Mouse (Mus musculus) limb, embryonic 13.5 days (tissue): ENCODE measurements around the gene Trappc6b. TPM values are rescaled to one million over a fixed set of nuclear protein-coding genes. Genes with fewer than 3 reads are reported as not detected.
"Not testable (repeated sequence)": the region's sequence is repeated elsewhere in the genome, so short reads cannot be mapped to it uniquely, and the experiment has no call there.

Experiments used
- ATAC-seq: fragments of 200-750 bp; cut with Nextera tagmentation; 2 replicates; pipeline ENCODE4 v1.8.0; 2017; ENCODE audit warnings: low read depth, moderate number of reproducible peaks, moderate TSS enrichment; ENCODE audit not compliant: low FRiP score
- H3K27ac ChIP-seq: fragments of 300-500 bp; sonication (generic); 2 replicates; pipeline ENCODE4 v1.5.1; 2015; ENCODE audit warnings: inconsistent platforms, mild to moderate bottlenecking, moderate library complexity
- H3K27me3 ChIP-seq: fragments of 300-500 bp; sonication (generic); 2 replicates; pipeline ENCODE4 v1.6.1; 2015; ENCODE audit warnings: mild to moderate bottlenecking, inconsistent platforms
- H3K36me3 ChIP-seq: fragments of 300-500 bp; sonication (generic); 2 replicates; pipeline ENCODE4 v1.6.1; 2015; ENCODE audit warnings: inconsistent platforms, mild to moderate bottlenecking, moderate library complexity
- H3K4me1 ChIP-seq: fragments of 300-500 bp; sonication (generic); 2 replicates; pipeline ENCODE4 v1.6.1; 2015; ENCODE audit warnings: inconsistent platforms
- H3K4me2 ChIP-seq: fragments of 300-500 bp; sonication (generic); replicated peaks from 2 replicates; pipeline ENCODE4 v1.6.1; 2015; ENCODE audit warnings: inconsistent platforms, mild to moderate bottlenecking, moderate library complexity
- H3K4me3 ChIP-seq: fragments of 300-500 bp; sonication (generic); 2 replicates; pipeline ENCODE4 v1.5.1; 2015; ENCODE audit warnings: moderate library complexity, mild to moderate bottlenecking, inconsistent platforms
- H3K9ac ChIP-seq: fragments of 300-500 bp; sonication (generic); 2 replicates; pipeline ENCODE4 v1.6.1; 2015; ENCODE audit warnings: mild to moderate bottlenecking, inconsistent platforms
- H3K9me3 ChIP-seq: fragments of 300-500 bp; sonication (generic); 2 replicates; pipeline ENCODE4 v1.6.1; 2016; ENCODE audit warnings: inconsistent platforms
- WGBS: fragments of 180-500 bp; shearing (Covaris S2); methylation state at CpG from one replicate; pipeline ENCODE4 v1.1.7; 2015; 5-methylcytosine and 5-hydroxymethylcytosine counted together
- polyA plus RNA-seq: library from polyadenylated mRNA; unstranded; fragments of >200 nt; fragmentation: Nextera tagmentation; extraction: Ambion mirVana; gene quantifications from 2 replicates; pipeline ENCODE4 v1.2.1, GENCODE M21; 2015

Trappc6b gene
- polyA plus RNA-seq, 1 experiment from 2014 or later: 81.7 TPM

DNA sequence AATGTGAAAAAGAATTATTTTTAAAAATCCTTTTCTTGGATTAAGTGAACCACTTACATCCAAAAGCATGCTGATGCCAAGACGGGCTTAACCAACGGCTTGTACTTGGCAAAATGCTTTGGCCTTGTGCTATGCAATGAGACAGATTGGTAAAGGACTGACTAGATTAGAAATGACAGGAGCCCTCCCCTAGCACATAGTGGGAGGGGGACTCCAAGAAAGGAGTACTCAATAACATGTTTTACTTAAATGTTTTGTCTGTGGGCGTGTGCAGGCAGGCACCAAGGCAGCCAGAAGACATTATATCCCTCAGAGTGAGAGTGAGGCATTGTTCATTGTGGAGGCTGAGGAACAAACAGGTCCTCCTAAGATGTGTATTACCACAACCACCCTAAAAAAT is 12.8 kb upstream of the Trappc6b start:
- no peaks in the 10 kb centered on the region for H3K4me1 ChIP-seq
- no peaks in the 10 kb centered on the region for H3K27me3 ChIP-seq
- no peak overlapping the region for H3K9ac ChIP-seq
- no peak overlapping the region for H3K4me3 ChIP-seq
- no peak overlapping the region for H3K4me2 ChIP-seq
- peaks cover 46% of the 10 kb centered on the region for H3K36me3 ChIP-seq
- peak; percentile 40; the same call in 1 of the 2 replicates for ATAC-seq
- 90% methylated on average over 3 of the region's 3 CpGs for WGBS
- H3K9me3 ChIP-seq: no peaks in the 10 kb centered on the region
- H3K27ac ChIP-seq: no peak overlapping the region

DNA sequence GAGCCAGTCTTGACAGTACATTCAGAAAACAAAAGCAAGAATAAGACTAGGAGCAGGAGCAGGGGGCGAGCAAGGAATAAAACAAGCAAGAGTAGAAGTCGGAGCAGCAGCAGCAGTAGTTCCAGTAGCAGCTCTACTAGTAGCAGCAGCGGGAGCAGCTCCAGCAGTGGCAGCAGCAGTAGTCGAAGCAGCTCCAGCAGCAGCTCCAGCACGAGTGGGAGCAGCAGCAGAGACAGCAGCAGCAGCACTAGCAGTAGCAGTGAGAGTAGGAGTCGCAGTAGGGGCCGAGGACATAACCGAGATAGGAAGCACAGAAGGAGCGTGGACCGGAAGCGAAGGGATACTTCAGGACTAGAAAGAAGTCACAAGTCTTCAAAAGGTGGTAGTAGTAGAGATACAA is 11.0 kb upstream of the Trappc6b start:
- H3K36me3 ChIP-seq: peaks cover 56% of the 10 kb centered on the region

DNA sequence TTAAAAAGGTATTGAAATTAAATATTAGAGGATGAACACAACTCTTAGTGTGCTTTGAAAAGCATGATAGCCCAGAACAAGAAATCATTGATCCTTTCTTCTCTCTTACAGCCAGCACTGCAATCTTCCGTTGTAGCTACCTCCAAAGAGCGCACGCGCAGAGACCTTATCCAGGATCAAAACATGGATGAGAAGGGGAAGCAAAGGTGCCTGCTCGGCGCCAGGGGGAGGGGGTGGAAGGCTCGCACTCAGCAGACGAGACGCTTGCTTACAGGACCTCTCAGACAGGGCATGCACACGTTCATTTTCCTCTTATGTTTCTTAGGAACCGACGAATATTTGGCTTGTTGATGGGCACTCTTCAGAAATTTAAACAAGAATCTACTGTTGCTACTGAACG is 7.5 kb upstream of the Trappc6b start:
- no peaks in the 10 kb centered on the region for H3K9me3 ChIP-seq
- ATAC-seq: no peak
- H3K27me3 ChIP-seq: no peaks in the 10 kb centered on the region
- peaks cover 48% of the 10 kb centered on the region for H3K36me3 ChIP-seq
- no peak overlapping the region for H3K27ac ChIP-seq
- H3K4me1 ChIP-seq: peaks cover 12% of the 10 kb centered on the region
- H3K4me3 ChIP-seq: no peak overlapping the region
- H3K9ac ChIP-seq: no peak overlapping the region
- WGBS: 93% methylated on average over 13 of the region's 13 CpGs
- H3K4me2 ChIP-seq: no peak overlapping the region

More for the DNA sequence above, 11.0 kb upstream of the Trappc6b start:
- Histone ChIP-seq H3K27ac (no peak overlapping the region), H3K9ac (no peak overlapping the region), H3K4me2 (no peak overlapping the region), H3K27me3 (no peaks in the 10 kb centered on the region), H3K4me1 (peaks cover 9% of the 10 kb centered on the region), H3K9me3 (no peaks in the 10 kb centered on the region), H3K4me3 (no peak overlapping the region)
- WGBS: 88% methylated on average over 11 of the region's 11 CpGs
- no peak for ATAC-seq

DNA sequence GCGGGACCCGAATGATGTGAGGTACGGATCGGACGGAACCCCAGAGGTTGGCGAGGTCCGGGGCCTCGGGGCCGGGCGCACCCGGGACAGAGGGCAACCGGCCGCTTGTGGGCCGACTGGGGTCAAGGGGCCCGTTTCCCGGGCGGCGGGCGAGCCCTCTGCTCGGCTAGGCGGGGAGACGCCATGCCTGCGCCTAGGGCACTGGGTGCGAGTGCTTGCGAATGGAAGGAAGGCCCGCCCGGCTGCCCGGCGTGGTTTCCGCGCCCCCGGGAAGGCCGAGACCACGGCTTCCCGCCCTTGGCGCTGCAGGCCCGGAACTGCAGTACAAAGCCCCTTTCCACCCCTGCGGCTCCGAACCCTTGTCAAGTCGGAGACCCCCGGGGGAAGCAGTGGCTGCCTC is 5.8 kb upstream of the Trappc6b start:
- Histone ChIP-seq H3K4me3 (peak overlapping the region; percentile 99), H3K9ac (peak overlapping the region; percentile 100), H3K4me2 (peak overlapping the region; percentile 88), H3K4me1 (peaks cover 12% of the 10 kb centered on the region), H3K36me3 (peaks cover 39% of the 10 kb centered on the region), H3K9me3 (no peaks in the 10 kb centered on the region), H3K27ac (peak overlapping the region; percentile 89), H3K27me3 (no peaks in the 10 kb centered on the region)
- WGBS: under 1% methylated on average over 41 of the region's 41 CpGs
- ATAC-seq: peak; percentile 45

DNA sequence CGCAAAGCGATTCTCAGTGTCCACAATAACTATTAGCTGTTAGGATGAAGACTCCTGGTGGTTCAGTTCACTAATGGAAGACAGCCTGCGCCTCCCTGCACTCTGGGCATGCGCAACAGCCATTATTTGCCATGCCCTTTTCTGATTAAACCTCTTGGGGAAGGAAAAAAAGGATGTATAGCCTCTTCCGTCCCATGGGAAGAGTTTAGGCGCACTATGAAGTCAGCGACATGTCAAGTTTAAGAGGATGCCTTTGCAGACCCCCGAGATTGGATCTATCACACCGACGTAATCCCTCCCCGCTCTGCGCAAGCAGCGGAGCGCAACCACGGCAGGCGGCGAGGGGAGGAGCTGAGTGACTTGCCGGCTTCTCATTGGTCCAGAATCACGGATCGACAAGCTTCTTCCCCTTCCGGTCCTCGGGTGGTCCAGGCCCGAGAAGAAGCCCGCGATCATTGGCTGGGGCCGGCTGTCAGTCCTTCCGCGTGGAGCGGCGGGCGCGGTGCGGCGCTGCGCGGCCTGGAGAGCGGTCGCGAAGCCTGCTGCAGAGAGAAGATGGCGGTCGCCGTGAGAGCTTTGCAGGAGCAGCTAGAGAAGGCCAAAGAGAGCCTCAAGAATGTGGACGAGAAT is 5.3 kb upstream of the Trappc6b start, which contains the start of gene Pnn:
Gene Pnn (plus strand): TSS at position 437 of the 630 bp plus-strand sequence.
- Histone ChIP-seq H3K27me3 (no peaks in the 10 kb centered on the region), H3K4me2 (peak within 1 kb of the TSS; percentile 88), H3K9me3 (no peaks in the 10 kb centered on the region), H3K9ac (peak within 1 kb of the TSS; percentile 100), H3K4me3 (peak within 1 kb of the TSS; percentile 99), H3K27ac (peak within 1 kb of the TSS; percentile 89), H3K4me1 (peaks cover 12% of the 10 kb centered on the region), H3K36me3 (peaks cover 34% of the 10 kb centered on the region)
- peak; percentile 99 for ATAC-seq
- 0% methylated on average over 43 of the region's 43 CpGs for WGBS

DNA sequence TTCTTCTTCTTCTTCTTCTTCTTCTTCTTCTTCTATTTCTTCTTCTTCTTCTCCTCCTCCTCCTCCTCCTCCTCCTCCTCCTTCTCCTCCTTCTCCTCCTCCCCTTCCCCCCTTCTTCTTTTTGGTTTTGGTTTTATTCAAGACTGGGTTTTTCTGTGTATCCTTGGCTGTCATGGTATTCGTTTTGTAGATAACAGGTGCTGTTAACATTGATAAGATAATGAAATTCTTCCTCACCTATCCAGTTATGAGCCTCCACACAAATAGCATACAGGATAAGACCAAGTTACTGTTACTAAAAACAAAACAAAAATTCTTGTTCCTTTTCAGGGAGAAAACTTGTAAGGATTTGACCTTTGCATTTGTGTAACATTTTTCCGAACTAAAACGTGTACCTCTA is 4.5 kb upstream of the Trappc6b start:
- H3K9ac ChIP-seq: peak overlapping the region; percentile 70
- no peak overlapping the region for H3K27ac ChIP-seq
- peak overlapping the region; percentile 99; the same call in 1 of the 2 replicates for H3K4me3 ChIP-seq
- WGBS: 74% methylated on average over 3 of the region's 3 CpGs
- H3K4me2 ChIP-seq: peak overlapping the region; percentile 67
- H3K27me3 ChIP-seq: no peaks in the 10 kb centered on the region
- peaks cover 12% of the 10 kb centered on the region for H3K4me1 ChIP-seq
- H3K9me3 ChIP-seq: no peaks in the 10 kb centered on the region
- ATAC-seq: no peak
- peaks cover 26% of the 10 kb centered on the region for H3K36me3 ChIP-seq

DNA sequence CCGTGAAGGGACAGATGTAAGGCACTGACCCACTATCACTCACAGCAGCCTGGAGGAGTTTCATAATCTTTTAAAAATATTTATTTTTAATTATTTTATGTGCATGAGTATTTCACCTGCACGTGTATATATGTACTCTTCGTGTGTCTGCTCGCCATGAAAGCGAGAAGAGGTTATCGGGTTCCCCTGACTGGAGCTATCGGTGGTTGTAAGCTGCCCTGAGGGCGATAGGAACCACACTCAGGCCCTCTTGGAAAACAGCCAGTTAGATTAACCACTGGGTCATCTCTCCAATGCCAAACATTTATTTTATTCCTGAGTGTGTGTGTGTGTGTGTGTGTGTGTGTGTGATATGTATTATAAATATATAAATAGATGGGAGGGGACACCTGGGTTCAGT is 3.6 kb upstream of the Trappc6b start:
- Histone ChIP-seq H3K4me1 (peaks cover 18% of the 10 kb centered on the region), H3K27me3 (no peaks in the 10 kb centered on the region), H3K9ac (no peak overlapping the region), H3K36me3 (peaks cover 17% of the 10 kb centered on the region), H3K9me3 (no peaks in the 10 kb centered on the region), H3K4me2 (no peak overlapping the region), H3K27ac (no peak overlapping the region), H3K4me3 (no peak overlapping the region)
- ATAC-seq: no peak
- WGBS: 79% methylated on average over 8 of the region's 8 CpGs

DNA sequence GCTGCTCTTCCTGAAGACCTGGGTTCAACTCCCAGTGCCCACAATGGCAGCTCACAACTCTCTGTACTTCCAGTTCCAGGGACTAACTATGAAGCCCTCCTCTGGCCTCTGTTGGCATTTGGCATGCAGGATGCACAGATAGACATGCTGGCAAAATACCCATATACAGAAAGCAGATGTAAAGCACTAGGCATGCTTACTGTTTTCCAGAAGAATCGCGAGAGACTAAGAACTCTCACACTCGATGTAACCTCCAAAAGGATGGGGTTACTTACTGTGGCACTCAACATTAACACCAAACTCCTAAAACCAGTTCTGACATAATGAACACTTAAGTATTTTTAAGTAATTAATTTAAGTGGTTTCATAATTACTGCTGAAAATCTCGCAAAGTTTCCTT is 950 bp downstream of the Trappc6b start:
- Histone ChIP-seq H3K36me3 (peaks cover 30% of the 10 kb centered on the region), H3K27ac (peak overlapping the region; percentile 91), H3K4me2 (peak overlapping the region; percentile 79), H3K4me3 (peak overlapping the region; percentile 78), H3K9ac (peak overlapping the region; percentile 91), H3K27me3 (no peaks in the 10 kb centered on the region), H3K9me3 (no peaks in the 10 kb centered on the region), H3K4me1 (peaks cover 14% of the 10 kb centered on the region)
- ATAC-seq: no peak
- WGBS: 60% methylated on average over 4 of the region's 4 CpGs

DNA sequence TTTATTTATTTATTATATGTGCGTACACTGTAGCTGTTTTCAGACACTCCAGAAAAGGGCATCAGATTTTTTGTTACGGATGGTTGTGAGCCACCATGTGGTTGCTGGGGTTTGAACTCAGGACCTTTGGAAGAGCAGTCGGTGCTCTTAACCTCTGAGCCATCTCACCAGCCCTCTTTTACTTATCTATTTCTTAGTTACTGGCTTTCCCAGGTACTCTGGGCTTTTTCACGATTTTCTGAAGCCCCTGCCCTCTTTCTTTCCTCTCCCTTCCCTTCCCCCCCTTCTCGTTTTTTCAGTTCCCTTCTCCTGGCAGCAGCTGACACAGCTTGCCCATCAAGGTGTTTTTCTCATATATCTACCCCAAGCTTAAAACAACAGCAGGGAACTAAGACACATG is 3.0 kb downstream of the Trappc6b start:
- not testable (repeated sequence) for H3K9ac ChIP-seq, H3K9me3 ChIP-seq, H3K4me2 ChIP-seq, H3K27ac ChIP-seq, ATAC-seq, H3K4me3 ChIP-seq, H3K27me3 ChIP-seq
- Histone ChIP-seq H3K4me1 (peaks cover 14% of the 10 kb centered on the region), H3K36me3 (peaks cover 38% of the 10 kb centered on the region)
- 80% methylated on average over 5 of the region's 5 CpGs for WGBS

DNA sequence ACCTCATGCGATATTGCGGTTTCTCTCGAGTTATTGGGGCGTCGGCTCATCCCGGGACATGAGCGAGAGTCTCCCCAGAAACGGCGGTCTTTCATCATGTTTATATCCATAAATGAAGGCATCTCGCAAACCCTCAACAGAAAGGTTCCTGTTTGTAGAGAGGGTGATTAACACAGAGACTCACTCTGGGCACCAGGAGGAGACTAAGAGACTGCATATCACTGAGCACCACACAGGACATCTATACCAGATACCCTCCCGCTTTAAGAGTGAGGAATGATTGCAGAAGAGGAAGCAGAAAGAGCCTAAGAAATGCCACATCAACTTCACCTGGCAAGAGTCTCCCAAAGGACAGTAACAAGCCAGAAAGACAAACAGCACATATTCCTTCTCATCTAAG is 5.0 kb downstream of the Trappc6b start:
- WGBS: 98% methylated on average over 11 of the region's 11 CpGs
- H3K36me3 ChIP-seq: peaks cover 49% of the 10 kb centered on the region
- H3K27ac ChIP-seq: no peak overlapping the region
- H3K4me1 ChIP-seq: peaks cover 14% of the 10 kb centered on the region
- ATAC-seq: no peak
- H3K9ac ChIP-seq: no peak overlapping the region
- H3K4me3 ChIP-seq: no peak overlapping the region
- no peaks in the 10 kb centered on the region for H3K27me3 ChIP-seq
- no peak overlapping the region for H3K4me2 ChIP-seq
- no peaks in the 10 kb centered on the region for H3K9me3 ChIP-seq

DNA sequence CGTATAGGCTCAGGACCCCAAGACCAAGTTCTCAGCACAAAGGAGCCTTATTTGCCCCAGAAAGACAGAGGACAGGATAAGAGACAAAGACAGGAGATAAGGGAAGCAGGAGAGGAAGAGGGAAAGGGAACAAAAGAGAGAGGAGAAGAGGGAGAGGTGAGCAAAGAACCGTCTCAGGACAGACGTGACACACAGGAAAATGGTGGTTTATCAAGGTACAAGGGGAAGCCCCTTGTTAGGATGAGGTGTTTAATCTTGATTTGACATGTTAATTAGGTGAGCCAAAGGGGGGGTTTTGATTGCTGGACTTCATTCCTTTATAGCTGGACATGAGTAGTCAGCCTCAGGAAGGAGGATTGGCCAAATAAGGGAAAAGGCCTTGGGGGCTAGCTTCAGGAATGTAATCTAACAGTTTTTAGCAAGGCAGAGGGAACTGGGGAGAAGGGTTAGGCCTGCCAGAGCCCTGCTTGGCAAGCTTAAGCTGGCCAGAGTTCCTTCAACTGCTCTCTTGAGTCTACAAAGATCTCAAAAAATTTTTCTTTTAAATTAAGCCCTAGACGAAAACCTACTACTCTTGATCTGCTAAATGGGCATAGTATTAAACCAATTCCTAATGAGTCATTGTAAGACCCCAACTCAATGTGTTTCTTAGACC is 5.9 kb downstream of the Trappc6b start:
- WGBS: 87% methylated on average over 4 of the region's 4 CpGs
- no peaks in the 10 kb centered on the region for H3K9me3 ChIP-seq
- H3K4me3 ChIP-seq: no peak overlapping the region
- H3K4me2 ChIP-seq: no peak overlapping the region
- H3K9ac ChIP-seq: no peak overlapping the region
- ATAC-seq: no peak
- peaks cover 49% of the 10 kb centered on the region for H3K36me3 ChIP-seq
- no peaks in the 10 kb centered on the region for H3K27me3 ChIP-seq
- peaks cover 13% of the 10 kb centered on the region for H3K4me1 ChIP-seq
- no peak overlapping the region for H3K27ac ChIP-seq

DNA sequence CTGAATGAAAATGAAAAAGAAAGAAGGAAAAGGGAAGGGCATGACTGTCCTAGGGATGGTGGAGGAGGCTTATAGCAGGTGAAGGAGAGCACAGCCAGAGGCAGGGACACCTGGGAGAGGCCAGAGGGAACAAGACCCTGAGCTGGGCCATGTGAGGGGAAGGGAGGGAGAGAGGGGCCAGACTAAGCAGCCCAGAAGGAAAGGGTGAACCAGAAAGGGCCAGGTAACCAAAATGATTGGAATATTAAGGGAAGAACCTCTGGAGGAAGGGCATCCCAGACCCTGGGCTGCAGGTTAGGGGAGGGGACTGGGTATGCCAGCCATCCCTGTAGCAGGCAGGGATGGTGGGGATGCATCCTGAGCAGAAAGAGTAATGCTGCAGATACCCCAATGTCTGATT is 7.3 kb downstream of the Trappc6b start:
- Histone ChIP-seq H3K9ac (no peak overlapping the region), H3K4me1 (no peaks in the 10 kb centered on the region), H3K27ac (no peak overlapping the region), H3K4me2 (no peak overlapping the region), H3K9me3 (no peaks in the 10 kb centered on the region), H3K36me3 (peaks cover 54% of the 10 kb centered on the region), H3K4me3 (no peak overlapping the region), H3K27me3 (no peaks in the 10 kb centered on the region)
- no peak for ATAC-seq

DNA sequence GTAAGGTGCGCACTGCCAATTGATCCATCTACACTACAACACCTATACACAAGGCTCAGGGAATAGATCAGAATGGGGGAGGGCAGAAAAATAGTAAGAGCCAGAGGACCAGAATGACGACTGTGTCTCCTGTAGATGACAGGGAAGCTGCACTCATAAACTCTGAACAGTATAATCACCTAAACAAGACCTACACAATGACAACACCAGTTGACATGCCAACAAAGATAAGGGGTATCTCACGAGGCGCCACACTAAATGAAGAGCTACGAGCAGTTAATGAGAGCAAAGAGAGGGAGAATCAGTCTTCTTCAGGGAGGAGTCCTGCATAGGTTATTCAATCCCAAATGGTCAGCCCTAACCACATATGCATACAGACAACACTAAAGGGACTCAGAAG is 8.1 kb downstream of the Trappc6b start:
- WGBS: 96% methylated on average over 5 of the region's 5 CpGs
- H3K4me1 ChIP-seq: no peaks in the 10 kb centered on the region
- H3K27ac ChIP-seq: no peak overlapping the region
- ATAC-seq: no peak
- no peak overlapping the region for H3K9ac ChIP-seq
- no peak overlapping the region for H3K4me3 ChIP-seq
- peaks cover 57% of the 10 kb centered on the region for H3K36me3 ChIP-seq
- no peak overlapping the region for H3K4me2 ChIP-seq
- no peaks in the 10 kb centered on the region for H3K27me3 ChIP-seq
- no peaks in the 10 kb centered on the region for H3K9me3 ChIP-seq
